Mouse (Mus musculus): ENCODE measurements around the gene Ccl21b. TPM values are rescaled to one million over a fixed set of nuclear protein-coding genes. Genes with fewer than 3 reads are reported as not detected.

Ccl21b gene
- not detected for polyA plus RNA-seq (2017; shearing (Covaris generic))

GRCm38 (mm10) chr4:42255467-42255866 lies at the start of gene Ccl21b:
Gene Ccl21b, plus strand, starts transcription at chr4:42255767.

DNA sequence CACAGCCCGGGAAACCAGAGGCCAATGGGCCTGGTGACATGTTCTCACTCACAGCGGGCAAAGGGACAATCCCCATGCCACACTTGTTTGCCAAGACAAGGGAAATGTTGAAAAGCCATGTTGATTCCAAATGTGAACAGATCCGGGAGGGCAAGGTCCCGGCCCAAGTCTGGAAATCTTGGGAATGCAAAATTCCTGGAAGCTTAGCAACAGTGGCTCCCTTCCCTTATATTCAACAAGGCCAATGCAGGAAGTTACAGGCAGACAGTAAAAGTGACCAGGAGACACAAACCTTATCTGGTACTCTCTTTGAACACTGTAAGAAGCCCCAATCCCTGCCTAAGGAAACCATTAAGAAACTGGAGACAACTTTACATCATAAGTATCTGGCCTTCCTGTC lies 15.2 kb upstream of the Ccl21b start, which contains the start of gene Gm10600:
Gene Gm10600, plus strand, starts transcription at position 301 of the 400 bp plus-strand sequence.

DNA sequence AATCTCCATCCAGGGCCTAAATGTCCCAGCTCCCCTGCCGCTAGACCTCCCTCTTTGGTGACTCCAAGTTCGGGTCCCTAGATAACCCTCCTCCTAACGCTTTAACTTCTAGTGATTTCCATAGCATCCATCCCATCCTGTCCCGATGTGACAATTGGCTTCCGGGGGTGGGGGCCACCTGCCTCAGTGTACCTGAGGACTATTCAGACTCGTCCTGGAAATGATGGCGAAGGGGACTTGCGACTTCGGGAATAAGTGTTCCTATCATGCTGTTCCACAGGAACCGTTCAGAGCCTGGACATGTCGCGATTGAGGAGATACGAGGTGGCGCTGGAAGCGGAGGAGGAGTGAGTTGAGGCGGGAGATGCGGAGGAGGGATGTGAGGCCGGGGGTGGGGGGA lies 38.4 kb downstream of the Ccl21b start, which contains the start of gene Gm21953:
Gene Gm21953, plus strand, starts transcription at position 301 of the 400 bp plus-strand sequence.

Other genes starting within 250 kb of the Ccl21b start
- not detected for gene Gm21093, start 221.0 kb upstream of the Ccl21b start, polyA plus RNA-seq (2017; shearing (Covaris generic))
- not detected for gene Gm3893, start 164.6 kb upstream of the Ccl21b start, polyA plus RNA-seq (2017; shearing (Covaris generic))
- gene Gm13304, start 140.9 kb upstream of the Ccl21b start, polyA plus RNA-seq (2017; shearing (Covaris generic)): not detected
- gene Gm13306, start 102.3 kb upstream of the Ccl21b start, polyA plus RNA-seq (2017; shearing (Covaris generic)): not detected
- gene Gm13305, start 87.2 kb upstream of the Ccl21b start, polyA plus RNA-seq (2017; shearing (Covaris generic)): not detected
- gene Gm10600, start 15.1 kb upstream of the Ccl21b start, polyA plus RNA-seq (2017; shearing (Covaris generic)): not detected
- not detected for gene Gm21953, start 38.5 kb downstream of the Ccl21b start, polyA plus RNA-seq (2017; shearing (Covaris generic))
- not detected for gene Fam205a3, start 62.6 kb downstream of the Ccl21b start, polyA plus RNA-seq (2017; shearing (Covaris generic))
- gene Gm21586, start 183.6 kb downstream of the Ccl21b start, polyA plus RNA-seq (2017; shearing (Covaris generic)): not detected
- not detected for gene Gm2163, start 211.0 kb downstream of the Ccl21b start, polyA plus RNA-seq (2017; shearing (Covaris generic))